Mouse (Mus musculus) embryo, embryonic 11 days (tissue): ENCODE results near the gene Jak3.

Source experiments
- DNase-seq: peaks from one replicate; pipeline ENCODE4 v3.0.0-alpha.2; 2015

Gene Jak3

GRCm38 (mm10) chr8:71676020-71676741 is at the start of gene Jak3:
Gene Jak3 (plus strand): TSS chr8:71676296.
- peak; percentile 64 for DNase-seq

- no peak for DNase-seq
Observed at GRCm38 (mm10) chr8:71626753-71627152, 49.3 kb upstream of the Jak3 start.

GRCm38 (mm10) chr8:71627265-71628099 is 48.6 kb upstream of the Jak3 start:
- DNase-seq = no peak

GRCm38 (mm10) chr8:71628396-71629095 is 47.5 kb upstream of the Jak3 start:
- no peak for DNase-seq

GRCm38 (mm10) chr8:71629096-71629697 is 46.9 kb upstream of the Jak3 start:
- DNase-seq = peak; percentile 96

GRCm38 (mm10) chr8:71629781-71630212 is 46.3 kb upstream of the Jak3 start:
- peak; percentile 64 for DNase-seq

- no peak for DNase-seq
Observed at GRCm38 (mm10) chr8:71630761-71631160, 45.3 kb upstream of the Jak3 start.

- no peak for DNase-seq
Observed at GRCm38 (mm10) chr8:71631897-71632296, 44.2 kb upstream of the Jak3 start.

GRCm38 (mm10) chr8:71633164-71633563 is 42.9 kb upstream of the Jak3 start:
- peak; percentile 36 for DNase-seq

- peak; percentile 85 for DNase-seq
Observed at GRCm38 (mm10) chr8:71633981-71634667, 42.0 kb upstream of the Jak3 start.

- DNase-seq = no peak
Observed at GRCm38 (mm10) chr8:71637149-71638095, 38.7 kb upstream of the Jak3 start.

- no peak for DNase-seq
Observed at GRCm38 (mm10) chr8:71638321-71638720, 37.8 kb upstream of the Jak3 start.

GRCm38 (mm10) chr8:71639318-71639717 is 36.8 kb upstream of the Jak3 start:
- no peak for DNase-seq

GRCm38 (mm10) chr8:71645510-71645909 is 30.6 kb upstream of the Jak3 start:
- DNase-seq = no peak

- peak; percentile 43 for DNase-seq
Observed at GRCm38 (mm10) chr8:71654600-71654999, 21.5 kb upstream of the Jak3 start.

- no peak for DNase-seq
Observed at GRCm38 (mm10) chr8:71657816-71658215, 18.3 kb upstream of the Jak3 start.

GRCm38 (mm10) chr8:71658515-71659049 is 17.5 kb upstream of the Jak3 start:
- DNase-seq = no peak

GRCm38 (mm10) chr8:71659751-71660150 is 16.3 kb upstream of the Jak3 start:
- DNase-seq = no peak

- DNase-seq = peak; percentile 91
Observed at GRCm38 (mm10) chr8:71660325-71661120, 15.6 kb upstream of the Jak3 start.
